In genomic region chr9:45308521-45308920, GRCm38 (mm10) we compare ENCODE assay signal across 35 mouse cellular contexts. TPM values are rescaled to one million over a fixed set of nuclear protein-coding genes. Genes with fewer than 3 reads are reported as not detected.
"Had no signal": no experiment of that assay in that cellular context is flagged by ENCODE, and none has a peak within 500 bp of the region (broad histone marks: within the 10 kb centered on the region; RNA-seq: fewer than 3 reads in every experiment).

No protein-coding gene starts in this region.

- H3K36me3 ChIP-seq: heart, embryonic 10.5 days; heart, embryonic 12.5 days; hindbrain, embryonic 13.5 days; hindbrain, embryonic 15.5 days; kidney, embryonic 15.5 days; limb, embryonic 13.5 days; limb, embryonic 15.5 days; liver, embryonic 12.5 days had no signal

- H3K4me3 ChIP-seq: gastrocnemius, adult 2 months; heart, embryonic 10.5 days; heart, embryonic 12.5 days; hindbrain, embryonic 13.5 days; hindbrain, embryonic 15.5 days; kidney, embryonic 15.5 days; limb, embryonic 13.5 days; limb, embryonic 15.5 days; liver, embryonic 12.5 days had no signal

- DNase-seq: gastrocnemius, adult 2 months; gastrocnemius, postnatal 10 days; gastrocnemius, postnatal 25 days; heart, adult 18-20 months; heart, postnatal 10 days; heart, postnatal 36 days; kidney, adult 11 months; kidney, adult 2 months; kidney, adult 9 months; kidney, postnatal 14 days; kidney, postnatal 36 days; layer of hippocampus, adult 9-11 months; layer of hippocampus, postnatal 36 days; left cerebral cortex, postnatal 4 days had no signal

- H3K27me3 ChIP-seq: hindbrain, embryonic 13.5 days; hindbrain, embryonic 15.5 days; kidney, embryonic 15.5 days; limb, embryonic 13.5 days; limb, embryonic 15.5 days had no signal

RNA-seq across cellular contexts. Expression of gene Tmprss13, which starts 10.4 kb away (rescaled TPM):
- total RNA-seq: granulocyte monocyte progenitor cell, adult 5-6 weeks; hematopoietic stem cell, adult 5-6 weeks; hindbrain, postnatal 0 days; layer of hippocampus, adult 18-20 months; layer of hippocampus, adult 8-10 months; layer of hippocampus, postnatal 14 days; layer of hippocampus, postnatal 36 days; left cerebral cortex, adult 18-20 months; left cerebral cortex, adult 8-10 months; left cerebral cortex, postnatal 10 days; left cerebral cortex, postnatal 25 days; left cerebral cortex, postnatal 4 days; liver, adult 2 months had no signal
- polyA plus RNA-seq: heart, embryonic 12.5 days; hindbrain, embryonic 13.5 days; hindbrain, embryonic 15.5 days; hindbrain, postnatal 0 days; large intestine, adult 2 months; liver, adult 2 months; liver, embryonic 12.5 days; liver, embryonic 14.5 days had no signal
